Mouse (Mus musculus) lung, embryonic 15.5 days (tissue): ENCODE measurements around the gene Smap2. TPM values are rescaled to one million over a fixed set of nuclear protein-coding genes. Genes with fewer than 3 reads are reported as not detected.

ENCODE experiments used
- ATAC-seq: fragments of 200-750 bp; cut with Nextera tagmentation; 2 replicates; pipeline ENCODE4 v1.8.0; 2017; ENCODE audit warnings: moderate number of reproducible peaks, borderline replicate concordance; ENCODE audit not compliant: low FRiP score, low TSS enrichment; ENCODE audit errors: extremely low read depth
- H3K27ac ChIP-seq: fragments of 300-500 bp; sonication (generic); 2 replicates; pipeline ENCODE4 v1.5.1; 2015; ENCODE audit warnings: moderate library complexity, mild to moderate bottlenecking, inconsistent platforms
- H3K27me3 ChIP-seq: fragments of 300-500 bp; sonication (generic); 2 replicates; pipeline ENCODE4 v1.6.1; 2015; ENCODE audit warnings: inconsistent platforms
- H3K36me3 ChIP-seq: fragments of 300-500 bp; sonication (generic); 2 replicates; pipeline ENCODE4 v1.6.1; 2015; ENCODE audit warnings: inconsistent platforms
- H3K4me1 ChIP-seq: fragments of 300-500 bp; sonication (generic); 2 replicates; pipeline ENCODE4 v1.6.1; 2015; ENCODE audit warnings: inconsistent platforms
- H3K4me2 ChIP-seq: fragments of 300-500 bp; sonication (generic); 2 replicates; pipeline ENCODE4 v1.6.1; 2015; ENCODE audit warnings: inconsistent platforms, mild to moderate bottlenecking, moderate library complexity
- H3K4me3 ChIP-seq: fragments of 300-500 bp; sonication (generic); 2 replicates; pipeline ENCODE4 v1.5.1; 2015; ENCODE audit warnings: mild to moderate bottlenecking, inconsistent platforms
- H3K9ac ChIP-seq: fragments of 300-500 bp; sonication (generic); 2 replicates; pipeline ENCODE4 v1.6.1; 2015; ENCODE audit warnings: inconsistent platforms
- H3K9me3 ChIP-seq: fragments of 300-500 bp; sonication (generic); 2 replicates; pipeline ENCODE4 v1.6.1; 2016; ENCODE audit warnings: inconsistent platforms
- WGBS: fragments of 180-500 bp; shearing (Covaris S2); methylation state at CpG from one replicate; pipeline ENCODE4 v1.1.7; 2015; 5-methylcytosine and 5-hydroxymethylcytosine counted together
- polyA plus RNA-seq: library from polyadenylated mRNA; unstranded; fragments of >200 nt; fragmentation: Nextera tagmentation; extraction: Ambion mirVana; gene quantifications from 2 replicates; pipeline ENCODE4 v1.2.1, GENCODE M21; 2015

Smap2 gene
- polyA plus RNA-seq, 1 experiment from 2014 or later, result 14.3 TPM

DNA sequence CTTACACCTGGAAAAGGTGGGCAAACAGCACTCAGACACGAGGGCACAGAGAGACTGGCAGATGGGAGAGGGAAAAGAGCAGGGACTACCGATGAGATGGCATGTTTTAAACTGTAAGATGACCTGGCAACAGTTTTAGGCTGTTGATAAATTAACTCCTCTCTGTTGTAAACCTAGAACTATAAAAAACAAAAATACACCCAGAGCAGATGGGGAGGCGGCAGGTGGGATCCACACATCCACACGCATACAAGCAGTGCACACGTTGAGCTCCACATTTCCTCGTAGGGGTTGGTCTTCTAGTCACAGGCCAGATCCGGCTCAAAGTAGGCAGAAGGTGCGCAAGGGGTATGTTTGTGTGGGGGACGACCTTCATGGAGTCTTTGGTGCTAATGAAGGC is 48.6 kb downstream of the Smap2 start:
- H3K36me3 ChIP-seq, result peaks cover 7% of the 10 kb centered on the region; the same call in 1 of the 2 replicates

DNA sequence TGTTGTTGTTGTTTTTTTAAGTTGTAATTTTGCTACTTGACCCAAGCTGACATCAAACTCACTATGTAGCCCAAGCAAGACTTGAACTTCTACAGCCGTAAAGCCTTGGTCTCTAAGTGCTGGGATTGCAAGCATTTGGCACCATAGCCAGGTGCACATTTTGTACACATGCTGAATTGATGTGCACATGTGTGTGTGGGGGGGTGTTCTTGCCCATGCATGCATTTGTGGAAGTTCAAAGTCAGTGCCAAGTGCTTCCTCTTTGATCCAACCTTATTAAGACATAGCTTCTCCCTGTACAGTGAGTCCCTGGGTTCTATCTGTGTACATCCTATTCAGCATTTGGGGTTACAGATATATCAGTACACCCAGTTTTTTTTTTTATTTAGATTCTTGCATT is 61.5 kb downstream of the Smap2 start:
- WGBS, result 81% methylated on average over 1 of the region's 1 CpGs
- H3K36me3 ChIP-seq, result no peaks in the 10 kb centered on the region
- no peak for ATAC-seq
- no peaks in the 10 kb centered on the region for H3K9me3 ChIP-seq
- peaks cover 3% of the 10 kb centered on the region; the same call in 1 of the 2 replicates for H3K4me1 ChIP-seq
- H3K27ac ChIP-seq, result no peak overlapping the region
- H3K27me3 ChIP-seq, result no peaks in the 10 kb centered on the region
- H3K9ac ChIP-seq, result no peak overlapping the region
- no peak overlapping the region for H3K4me2 ChIP-seq
- no peak overlapping the region for H3K4me3 ChIP-seq

More for the DNA sequence above, 48.6 kb downstream of the Smap2 start:
- Histone ChIP-seq H3K4me2 (no peak overlapping the region), H3K4me1 (no peaks in the 10 kb centered on the region), H3K27ac (no peak overlapping the region), H3K9me3 (no peaks in the 10 kb centered on the region), H3K27me3 (no peaks in the 10 kb centered on the region), H3K9ac (no peak overlapping the region), H3K4me3 (no peak overlapping the region)
- WGBS, result 82% methylated on average over 9 of the region's 9 CpGs
- ATAC-seq, result no peak

- Histone ChIP-seq H3K27ac (no peak overlapping the region), H3K4me2 (no peak overlapping the region), H3K4me1 (peaks cover 6% of the 10 kb centered on the region; the same call in 1 of the 2 replicates), H3K9ac (no peak overlapping the region), H3K27me3 (no peaks in the 10 kb centered on the region), H3K9me3 (no peaks in the 10 kb centered on the region), H3K36me3 (no peaks in the 10 kb centered on the region), H3K4me3 (no peak overlapping the region)
- 81% methylated on average over 1 of the region's 1 CpGs for WGBS
- ATAC-seq, result no peak
Measured at GRCm38 (mm10) chr4:120953667-120954066, 63.4 kb downstream of the Smap2 start.

DNA sequence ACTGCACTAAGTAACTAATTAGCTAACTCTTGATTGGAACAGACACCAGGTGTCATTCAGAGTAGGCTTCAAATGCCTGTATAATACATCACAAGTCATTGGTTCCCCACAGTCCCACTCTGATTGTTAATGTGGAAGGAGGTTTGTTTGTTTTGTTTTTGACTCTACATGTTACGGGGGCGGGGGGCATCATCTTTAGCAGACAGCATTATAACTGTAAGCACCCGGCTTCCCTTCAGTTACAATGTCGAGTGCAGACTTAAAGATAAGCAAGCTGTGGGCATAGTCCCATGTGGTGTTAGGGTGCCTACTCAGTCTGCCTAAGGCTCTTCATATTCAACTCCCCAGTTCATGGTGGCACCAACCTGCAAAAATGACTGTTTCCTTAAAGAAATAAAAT is 64.0 kb downstream of the Smap2 start:
- H3K4me3 ChIP-seq, result no peak overlapping the region
- no peaks in the 10 kb centered on the region for H3K9me3 ChIP-seq
- H3K27ac ChIP-seq, result no peak overlapping the region
- no peaks in the 10 kb centered on the region for H3K36me3 ChIP-seq
- no peak overlapping the region for H3K9ac ChIP-seq
- H3K4me1 ChIP-seq, result peaks cover 6% of the 10 kb centered on the region; the same call in 1 of the 2 replicates
- WGBS, result 64% methylated on average over 4 of the region's 4 CpGs
- ATAC-seq, result no peak
- no peak overlapping the region for H3K4me2 ChIP-seq
- H3K27me3 ChIP-seq, result no peaks in the 10 kb centered on the region

GRCm38 (mm10) chr4:120952163-120952562 is 64.9 kb downstream of the Smap2 start:
- no peaks in the 10 kb centered on the region for H3K27me3 ChIP-seq
- WGBS, result 25% methylated on average over 6 of the region's 6 CpGs
- H3K4me1 ChIP-seq, result peaks cover 6% of the 10 kb centered on the region; the same call in 1 of the 2 replicates
- peak overlapping the region; percentile 83 for H3K9ac ChIP-seq
- peak overlapping the region; percentile 85; the same call in 1 of the 2 replicates for H3K27ac ChIP-seq
- no peaks in the 10 kb centered on the region for H3K9me3 ChIP-seq
- peak overlapping the region; percentile 80 for H3K4me2 ChIP-seq
- no peak for ATAC-seq
- peak overlapping the region; percentile 82 for H3K4me3 ChIP-seq
- peaks cover 3% of the 10 kb centered on the region; the same call in 1 of the 2 replicates for H3K36me3 ChIP-seq

DNA sequence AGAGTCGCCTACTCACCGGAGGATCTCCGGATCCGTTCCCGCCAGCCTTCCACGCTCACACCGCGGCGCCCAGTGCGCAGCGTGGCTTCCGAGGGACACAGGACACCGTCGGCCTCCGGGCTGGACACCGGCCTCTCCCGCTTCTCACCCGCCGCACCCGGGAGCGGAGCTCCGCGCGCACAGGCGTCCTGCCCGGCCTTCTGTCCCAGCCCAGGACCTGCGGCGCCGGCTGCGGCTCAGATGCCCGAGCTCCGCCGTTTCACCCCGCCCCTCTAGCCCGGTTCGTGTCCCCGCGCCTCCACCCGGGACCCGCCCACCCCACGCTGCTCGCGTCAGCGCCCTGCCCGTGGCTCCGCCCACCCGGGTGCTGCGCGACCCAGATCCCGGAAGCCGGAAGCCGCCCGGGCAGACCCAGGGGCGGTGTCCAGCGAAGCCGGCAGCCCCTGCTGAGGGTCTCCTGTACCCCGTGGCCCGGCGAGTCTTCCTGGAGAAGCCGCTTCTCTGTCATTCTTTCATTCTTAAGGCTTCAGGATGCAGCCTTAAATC is 65.5 kb downstream of the Smap2 start, which contains the start of gene Zfp69:
TSS of gene Zfp69 (minus strand) at position 272 of the 546 bp plus-strand sequence.
- WGBS, result under 1% methylated on average over 54 of the region's 60 CpGs
- no peaks in the 10 kb centered on the region for H3K27me3 ChIP-seq
- peak within 1 kb of the TSS; percentile 85 for H3K27ac ChIP-seq
- peak within 1 kb of the TSS; percentile 83 for H3K9ac ChIP-seq
- ATAC-seq, result peak; percentile 98
- no peaks in the 10 kb centered on the region for H3K9me3 ChIP-seq
- peak within 1 kb of the TSS; percentile 82 for H3K4me3 ChIP-seq
- H3K36me3 ChIP-seq, result peaks cover 3% of the 10 kb centered on the region; the same call in 1 of the 2 replicates
- peak within 1 kb of the TSS; percentile 80 for H3K4me2 ChIP-seq
- peaks cover 6% of the 10 kb centered on the region; the same call in 1 of the 2 replicates for H3K4me1 ChIP-seq

- ATAC-seq, result peak; percentile 15; the same call in 1 of the 2 replicates
- peak overlapping the region; percentile 85 for H3K27ac ChIP-seq
- peak overlapping the region; percentile 82 for H3K4me3 ChIP-seq
- no peaks in the 10 kb centered on the region for H3K9me3 ChIP-seq
- 3% methylated on average over 20 of the region's 20 CpGs for WGBS
- H3K4me2 ChIP-seq, result peak overlapping the region; percentile 80
- peaks cover 3% of the 10 kb centered on the region; the same call in 1 of the 2 replicates for H3K36me3 ChIP-seq
- peak overlapping the region; percentile 83 for H3K9ac ChIP-seq
- no peaks in the 10 kb centered on the region for H3K27me3 ChIP-seq
- H3K4me1 ChIP-seq, result peaks cover 6% of the 10 kb centered on the region; the same call in 1 of the 2 replicates
Measured at GRCm38 (mm10) chr4:120950763-120951427, 66.2 kb downstream of the Smap2 start.

DNA sequence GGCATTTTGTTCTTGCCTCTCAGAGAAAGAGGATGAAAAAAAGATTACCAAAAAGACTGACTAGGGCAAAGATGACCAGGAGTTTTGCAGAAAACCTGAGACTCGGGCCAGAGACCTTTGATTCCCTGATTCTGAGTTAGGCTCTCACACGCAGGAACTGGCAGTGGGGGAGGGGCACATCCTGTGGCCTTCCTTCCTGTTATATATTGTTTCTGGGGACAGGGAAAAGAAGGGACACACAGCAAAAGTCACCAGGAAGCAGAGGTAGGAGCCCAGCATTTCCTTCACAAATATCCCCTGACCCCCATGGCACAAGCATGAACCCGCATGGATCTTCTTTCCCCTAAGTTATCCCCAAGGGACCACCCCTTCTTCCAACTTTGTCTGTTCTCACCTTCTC is 68.1 kb downstream of the Smap2 start:
- peaks cover 6% of the 10 kb centered on the region; the same call in 1 of the 2 replicates for H3K4me1 ChIP-seq
- ATAC-seq, result no peak
- peaks cover 7% of the 10 kb centered on the region; the same call in 1 of the 2 replicates for H3K36me3 ChIP-seq
- H3K9ac ChIP-seq, result no peak overlapping the region
- H3K4me3 ChIP-seq, result no peak overlapping the region
- WGBS, result 53% methylated on average over 3 of the region's 3 CpGs
- H3K4me2 ChIP-seq, result peak overlapping the region; percentile 80
- peak overlapping the region; percentile 29 for H3K27ac ChIP-seq
- H3K27me3 ChIP-seq, result no peaks in the 10 kb centered on the region
- H3K9me3 ChIP-seq, result no peaks in the 10 kb centered on the region

DNA sequence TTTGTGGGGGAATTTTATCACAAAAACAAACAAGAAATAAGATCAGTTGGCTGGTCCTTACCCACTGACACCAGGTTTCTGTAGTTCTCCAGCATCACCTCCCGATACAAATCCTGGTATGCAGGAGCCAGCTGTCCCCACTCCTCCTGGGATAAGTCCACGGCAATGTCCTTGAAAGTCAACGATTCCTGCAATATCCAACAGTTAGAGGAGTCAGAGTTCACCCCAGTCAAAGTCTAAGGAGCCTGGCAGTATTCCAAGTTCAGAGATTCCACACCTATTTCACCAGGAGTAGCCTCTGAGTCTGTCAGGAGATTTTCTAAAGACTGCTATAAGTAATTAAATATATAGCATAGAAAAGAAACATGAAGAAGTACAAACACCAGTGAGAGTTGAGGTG is 82.0 kb downstream of the Smap2 start:
- 66% methylated on average over 3 of the region's 3 CpGs for WGBS
- no peak for ATAC-seq
- H3K27ac ChIP-seq, result no peak overlapping the region
- H3K4me2 ChIP-seq, result no peak overlapping the region
- no peaks in the 10 kb centered on the region for H3K4me1 ChIP-seq
- H3K4me3 ChIP-seq, result no peak overlapping the region
- peaks cover 13% of the 10 kb centered on the region; the same call in 1 of the 2 replicates for H3K36me3 ChIP-seq
- no peaks in the 10 kb centered on the region for H3K9me3 ChIP-seq
- no peak overlapping the region for H3K9ac ChIP-seq
- H3K27me3 ChIP-seq, result no peaks in the 10 kb centered on the region

DNA sequence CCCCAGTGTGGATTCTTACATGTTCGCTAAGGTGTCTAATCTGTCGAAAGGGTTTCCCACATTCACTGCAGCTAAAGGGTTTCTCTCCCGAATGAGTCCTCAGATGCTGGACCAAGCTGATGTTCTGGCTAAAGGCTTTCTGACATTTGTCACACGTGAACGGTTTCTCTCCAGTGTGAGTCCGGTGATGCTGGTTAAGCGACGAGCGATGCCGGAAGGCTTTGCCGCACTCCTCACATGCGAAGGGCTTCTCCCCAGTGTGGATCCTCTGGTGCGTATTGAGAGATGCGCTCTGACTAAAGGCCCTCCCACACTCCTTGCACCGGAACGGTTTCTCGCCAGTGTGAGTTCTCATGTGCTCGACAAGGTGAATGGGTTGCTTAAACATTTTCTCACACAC is 86.3 kb downstream of the Smap2 start:
- peaks cover 13% of the 10 kb centered on the region; the same call in 1 of the 2 replicates for H3K36me3 ChIP-seq
- H3K4me3 ChIP-seq, result no peak overlapping the region
- H3K27ac ChIP-seq, result no peak overlapping the region
- WGBS, result 94% methylated on average over 18 of the region's 18 CpGs
- no peak for ATAC-seq
- no peaks in the 10 kb centered on the region for H3K9me3 ChIP-seq
- H3K9ac ChIP-seq, result no peak overlapping the region
- H3K4me1 ChIP-seq, result no peaks in the 10 kb centered on the region
- no peak overlapping the region for H3K4me2 ChIP-seq
- no peaks in the 10 kb centered on the region for H3K27me3 ChIP-seq

- 73% methylated on average over 3 of the region's 3 CpGs for WGBS
- Histone ChIP-seq H3K4me3 (no peak overlapping the region), H3K4me1 (0 out of 2 replicates have a peak, but pooled peaks cover 4% of the 10 kb centered on the region), H3K9ac (no peak overlapping the region), H3K27me3 (no peaks in the 10 kb centered on the region), H3K27ac (no peak overlapping the region), H3K9me3 (no peaks in the 10 kb centered on the region), H3K36me3 (peaks cover 10% of the 10 kb centered on the region; the same call in 1 of the 2 replicates), H3K4me2 (no peak overlapping the region)
- no peak for ATAC-seq
Measured at GRCm38 (mm10) chr4:120928686-120929085, 88.4 kb downstream of the Smap2 start.

DNA sequence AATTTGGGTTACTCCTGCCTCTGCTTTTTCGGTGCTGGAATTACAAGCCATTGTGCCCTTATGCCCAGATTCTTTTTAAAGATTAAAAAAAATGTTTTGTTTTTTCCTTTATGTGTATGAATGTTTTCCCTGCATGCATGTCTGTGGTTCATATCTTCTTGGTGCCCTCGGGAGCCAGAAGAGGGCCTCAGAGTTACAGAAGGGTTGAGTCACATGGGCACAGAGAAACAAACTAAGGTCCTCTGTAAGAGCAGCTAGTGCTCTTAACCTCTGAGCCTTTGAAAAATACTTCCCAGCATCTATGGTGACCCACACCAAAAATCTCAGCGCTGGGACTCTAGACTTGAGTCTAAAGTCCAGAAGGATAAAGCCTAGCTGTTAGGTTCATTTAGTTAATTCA is 91.7 kb downstream of the Smap2 start:
- 0 out of 2 replicates have a peak, but pooled peaks cover 4% of the 10 kb centered on the region for H3K4me1 ChIP-seq
- H3K36me3 ChIP-seq, result peaks cover 25% of the 10 kb centered on the region
- H3K27ac ChIP-seq, result peak overlapping the region; percentile 81
- no peaks in the 10 kb centered on the region for H3K27me3 ChIP-seq
- H3K4me3 ChIP-seq, result peak overlapping the region; percentile 70
- H3K9ac ChIP-seq, result peak overlapping the region; percentile 72; the same call in 1 of the 2 replicates
- no peaks in the 10 kb centered on the region for H3K9me3 ChIP-seq
- H3K4me2 ChIP-seq, result peak overlapping the region; percentile 64
- whole genome bisulfite sequencing, result 15% methylated on average over 3 of the region's 3 CpGs
- ATAC-seq, result 0 out of 2 replicates have a peak, but pooled peaks have one; percentile 47
